Mouse (Mus musculus): ENCODE measurements around the gene Armc12. TPM values are rescaled to one million over a fixed set of nuclear protein-coding genes. Genes with fewer than 3 reads are reported as not detected.

Gene Armc12
- not detected for polyA plus RNA-seq (2017; shearing (Covaris generic))

DNA sequence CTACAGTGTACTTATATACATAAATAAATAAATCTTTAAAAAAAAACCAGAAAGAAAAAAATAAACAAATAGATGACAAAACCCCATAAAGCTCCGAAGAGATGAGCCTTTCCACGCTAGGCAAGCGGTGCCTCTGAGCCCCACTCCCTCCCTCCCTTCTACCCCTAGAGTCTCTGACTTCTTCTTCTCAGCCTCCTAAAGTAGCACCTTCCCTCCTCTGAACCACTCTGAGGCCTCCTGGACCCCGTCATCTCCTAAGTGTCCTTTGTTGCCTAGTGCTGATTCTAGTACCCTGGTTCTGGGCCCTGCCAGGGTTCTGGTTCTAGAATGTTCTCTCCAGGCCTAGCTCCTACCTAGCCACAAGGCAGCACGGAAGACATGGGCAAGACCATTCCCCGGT lies at the start of gene Armc12:
Gene Armc12 (plus strand): TSS at position 301 of the 400 bp plus-strand sequence.

DNA sequence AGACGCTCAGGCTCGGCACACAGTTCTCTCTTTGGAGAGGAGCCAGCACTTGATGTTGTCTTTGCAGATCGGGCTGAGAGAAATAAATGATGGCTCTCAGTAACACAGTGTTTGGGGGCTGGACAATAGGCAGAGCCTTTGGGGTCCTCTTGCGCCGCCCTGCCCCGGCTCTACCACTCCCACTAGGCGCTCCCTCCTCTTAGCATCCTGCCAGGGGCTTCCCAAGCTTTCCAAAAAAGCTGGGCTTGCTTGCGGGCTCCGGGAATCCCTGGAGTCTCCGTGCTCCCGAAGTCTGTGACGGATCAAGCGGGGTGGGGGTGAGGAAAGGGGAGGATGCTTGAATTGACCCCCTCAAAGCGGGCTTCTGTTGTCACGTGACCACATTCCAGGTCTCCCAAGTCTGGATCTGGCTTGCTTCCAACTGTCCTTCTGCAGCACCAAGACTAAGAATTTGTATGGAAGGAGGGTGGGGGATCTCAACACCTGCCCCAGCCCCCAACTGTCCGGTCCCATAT lies 13.1 kb upstream of the Armc12 start, which contains the start of gene Fkbp5:
Gene Fkbp5 (minus strand): TSS at position 87 of the 515 bp plus-strand sequence.

DNA sequence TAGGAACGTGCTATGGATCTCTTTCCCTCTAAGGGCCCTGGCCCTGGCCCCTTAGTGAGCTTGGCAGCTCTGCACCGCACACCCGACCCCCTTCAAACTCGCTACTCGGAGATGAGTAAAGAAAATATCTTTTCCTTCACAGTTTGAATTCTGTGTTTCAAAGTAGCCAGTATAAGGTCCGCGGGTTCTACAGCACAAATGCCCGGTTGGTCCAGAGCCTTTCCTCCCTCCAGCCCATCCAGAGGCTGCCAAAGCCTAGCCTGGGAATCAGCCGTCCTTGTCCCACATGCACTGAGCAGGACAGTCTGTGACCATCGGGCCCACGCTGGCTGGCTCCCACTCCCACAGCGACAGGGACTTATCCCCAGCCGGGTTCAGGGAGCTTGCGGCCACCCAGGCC lies 18.5 kb downstream of the Armc12 start, which contains the start of gene Clpsl2:
Gene Clpsl2 (plus strand): TSS at position 301 of the 400 bp plus-strand sequence.

DNA sequence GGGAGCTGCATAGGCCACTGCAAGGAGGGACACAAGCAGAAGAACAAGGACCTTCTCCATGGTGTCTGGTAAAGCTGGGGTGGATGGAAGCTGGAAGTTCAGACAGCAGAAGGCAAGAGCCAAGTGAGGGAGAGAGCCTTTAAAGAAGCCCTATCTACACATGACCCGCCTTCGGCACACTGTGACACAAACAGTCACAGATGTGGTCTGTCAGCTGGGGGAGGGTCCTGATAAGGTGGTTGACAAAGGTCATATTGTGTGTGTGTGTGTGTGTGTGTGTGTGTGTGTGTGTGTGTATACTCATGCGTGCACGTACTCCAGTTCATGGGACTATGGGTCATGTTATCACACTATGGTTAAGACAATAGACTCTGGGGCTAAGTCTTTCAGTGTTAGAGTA lies 30.0 kb downstream of the Armc12 start, which contains the start of gene Clps:
Gene Clps (minus strand): TSS at position 169 of the 400 bp plus-strand sequence.

DNA sequence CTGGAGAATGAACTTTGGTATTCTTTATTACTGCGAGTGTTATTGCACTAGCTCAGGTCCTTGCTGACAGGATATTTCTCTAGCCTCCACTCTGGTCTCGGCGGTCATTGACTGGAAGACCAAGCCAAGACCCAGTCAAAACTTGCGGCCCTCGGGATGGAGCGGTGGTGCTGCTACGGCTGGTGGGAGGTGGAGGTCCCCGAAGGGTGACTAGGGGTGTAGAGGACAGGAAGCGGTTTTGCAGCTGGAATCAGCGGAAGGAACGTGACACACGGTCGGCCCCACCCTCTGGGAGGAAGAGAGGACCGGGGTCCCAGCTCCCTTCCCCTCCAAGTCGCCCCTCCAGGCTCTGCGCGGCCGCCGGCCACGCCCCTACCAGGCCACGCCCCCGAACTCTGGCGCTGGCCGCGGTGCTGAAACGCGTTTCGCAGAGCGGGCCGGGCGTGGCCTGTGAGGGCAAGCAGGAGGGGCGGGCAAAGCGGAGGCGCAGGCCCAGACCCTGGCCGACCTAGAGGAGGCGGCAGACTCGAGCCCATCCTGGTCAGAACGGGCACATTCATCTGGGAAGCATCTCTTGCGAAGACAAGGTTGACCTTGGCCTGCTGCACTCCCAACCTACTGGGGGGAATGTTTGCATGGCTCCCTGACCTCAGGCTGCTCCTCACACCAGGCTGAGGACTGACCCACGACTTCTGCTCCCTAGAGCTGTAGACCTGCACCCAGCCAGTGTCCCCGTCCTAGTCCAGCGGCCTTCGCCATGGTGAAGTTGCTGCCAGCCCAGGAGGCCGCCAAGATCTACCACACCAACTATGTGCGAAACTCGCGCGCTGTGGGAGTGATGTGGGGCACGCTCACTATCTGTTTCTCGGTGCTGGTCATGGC lies 44.9 kb downstream of the Armc12 start, which contains the start of gene Lhfpl5:
Gene Lhfpl5 (plus strand): TSS at position 398 of the 882 bp plus-strand sequence.

Other genes starting within 250 kb of the Armc12 start
- gene Fance, start 217.3 kb upstream of the Armc12 start, polyA plus RNA-seq (2017; shearing (Covaris generic)) = 5.4 TPM
- gene Rpl10a, start 202.3 kb upstream of the Armc12 start, polyA plus RNA-seq (2017; shearing (Covaris generic)) = 597 TPM
- not detected for gene Tead3, start 180.0 kb upstream of the Armc12 start, polyA plus RNA-seq (2017; shearing (Covaris generic))
- gene Tulp1, start 165.6 kb upstream of the Armc12 start, polyA plus RNA-seq (2017; shearing (Covaris generic)) = not detected
- 9.0 TPM for gene Fkbp5, start 13.3 kb upstream of the Armc12 start, polyA plus RNA-seq (2017; shearing (Covaris generic))
- gene Clpsl2, start 18.6 kb downstream of the Armc12 start, polyA plus RNA-seq (2017; shearing (Covaris generic)) = not detected
- gene Clps, start 30.0 kb downstream of the Armc12 start, polyA plus RNA-seq (2017; shearing (Covaris generic)) = not detected
- 1.4 TPM for gene Lhfpl5, start 44.8 kb downstream of the Armc12 start, polyA plus RNA-seq (2017; shearing (Covaris generic))
- gene Srpk1, start 91.9 kb downstream of the Armc12 start, polyA plus RNA-seq (2017; shearing (Covaris generic)) = 221 TPM
- gene Slc26a8, start 159.4 kb downstream of the Armc12 start, polyA plus RNA-seq (2017; shearing (Covaris generic)) = 0.45 TPM
- gene Mapk14, start 160.5 kb downstream of the Armc12 start, polyA plus RNA-seq (2017; shearing (Covaris generic)) = 12.9 TPM
- 7.9 TPM for gene AC170998.1, start 195.3 kb downstream of the Armc12 start, polyA plus RNA-seq (2017; shearing (Covaris generic))
- gene Mapk13, start 238.5 kb downstream of the Armc12 start, polyA plus RNA-seq (2017; shearing (Covaris generic)) = not detected

All from CD4-positive, CD25-positive, alpha-beta regulatory T cell, adult 9 weeks (primary cell).